Mouse (Mus musculus) CH12.LX (cell line): ENCODE results near the gene Aspn. TPM values are rescaled to one million over a fixed set of nuclear protein-coding genes. Genes with fewer than 3 reads are reported as not detected.

Source experiments
- DNase-seq: peaks from one replicate; pipeline ENCODE4 v3.0.0-alpha.2; 2013; ENCODE audit errors: extremely low read depth
- H3K27ac ChIP-seq: 2 replicates; pipeline ENCODE4 v1.5.1; 2012; ENCODE audit warnings: low read depth, mild to moderate bottlenecking, control low read depth, moderate library complexity; ENCODE audit not compliant: insufficient read depth
- H3K27me3 ChIP-seq: replicated peaks from 2 replicates; pipeline ENCODE3; 2012; ENCODE audit warnings: inconsistent platforms
- H3K36me3 ChIP-seq, 2 experiments: replicated peaks in 1 of 2; 2 replicates each; pipeline versions ENCODE3 to v1.6.1; 2012; ENCODE audit warnings: inconsistent platforms in 1 of 2, low read length in 1 of 2, mild to moderate bottlenecking in 1 of 2, mixed read lengths in 1 of 2, moderate library complexity in 1 of 2; ENCODE audit not compliant: control insufficient read depth in 1 of 2, insufficient read depth in 1 of 2
- H3K4me1 ChIP-seq, 2 experiments: 2 replicates each; pipeline ENCODE4 v1.6.1; 2012; ENCODE audit warnings: inconsistent platforms in 1 of 2, moderate library complexity in 1 of 2; ENCODE audit not compliant: insufficient read depth in 2 of 2, control insufficient read depth in 1 of 2
- H3K4me2 ChIP-seq: 2 replicates; pipeline ENCODE4 v1.6.1; 2012; ENCODE audit warnings: low read depth, mild to moderate bottlenecking, control low read depth; ENCODE audit not compliant: poor library complexity, insufficient read depth, severe bottlenecking
- H3K4me3 ChIP-seq, 3 experiments: fragments of 150-350 bp in 1 of 3; sonication (generic) in 1 of 3; replicated peaks in 1 of 3; 2 replicates each; pipeline versions ENCODE3 to v1.5.1; 2011 to 2012; ENCODE audit warnings: low read depth in 2 of 3, low read length in 2 of 3, mild to moderate bottlenecking in 2 of 3, moderate library complexity in 2 of 3, control low read depth in 1 of 3, improper control_type of control experiment in 1 of 3, inconsistent platforms in 1 of 3, mixed read lengths in 1 of 3; ENCODE audit not compliant: poor library complexity in 1 of 3
- H3K79me2 ChIP-seq: replicated peaks from 2 replicates; pipeline ENCODE4 v1.6.1; 2012; ENCODE audit warnings: mild to moderate bottlenecking, moderate library complexity; ENCODE audit not compliant: control insufficient read depth, poor library complexity, insufficient read depth, severe bottlenecking; ENCODE audit errors: extremely low read depth
- H3K9ac ChIP-seq: 2 replicates; pipeline ENCODE4 v1.6.1; 2012; ENCODE audit warnings: low read depth, mild to moderate bottlenecking, control low read depth, moderate library complexity; ENCODE audit not compliant: insufficient read depth
- H3K9me3 ChIP-seq: replicated peaks from 2 replicates; pipeline ENCODE3; 2012; ENCODE audit warnings: low read length, inconsistent platforms, mixed read lengths
- CHD1 ChIP-seq: IDR thresholded peaks from 2 replicates; pipeline ENCODE4 v1.6.1; 2012; ENCODE audit warnings: low read depth, low read length, improper control_type of control experiment, inconsistent platforms
- E2F4 ChIP-seq: IDR thresholded peaks from 2 replicates; pipeline ENCODE4 v1.6.1; 2011; ENCODE audit warnings: low read depth, low read length, improper control_type of control experiment; ENCODE audit not compliant: insufficient replicate concordance
- ELF1 ChIP-seq: IDR thresholded peaks from 2 replicates; pipeline ENCODE4 v1.6.1; 2014; ENCODE audit warnings: low read depth, mild to moderate bottlenecking, inconsistent platforms, low read length, improper control_type of control experiment
- EP300 ChIP-seq: IDR thresholded peaks from 2 replicates; pipeline ENCODE4 v1.6.1; 2011; ENCODE audit warnings: low read length, improper control_type of control experiment
- GABPA ChIP-seq: IDR thresholded peaks from 2 replicates; pipeline ENCODE4 v1.6.1; 2012; ENCODE audit warnings: low read depth, low read length, improper control_type of control experiment, inconsistent platforms; ENCODE audit not compliant: insufficient replicate concordance
- JUN ChIP-seq: IDR thresholded peaks from 2 replicates; pipeline ENCODE4 v1.6.1; 2011; ENCODE audit warnings: low read depth, mild to moderate bottlenecking, low read length, improper control_type of control experiment, moderate library complexity; ENCODE audit not compliant: insufficient read depth
- KAT2A ChIP-seq: IDR thresholded peaks from 2 replicates; pipeline ENCODE4 v1.6.1; 2012; ENCODE audit warnings: low read length, improper control_type of control experiment, inconsistent platforms; ENCODE audit not compliant: insufficient replicate concordance
- MXI1 ChIP-seq: IDR thresholded peaks from 2 replicates; pipeline ENCODE4 v1.6.1; 2011; ENCODE audit warnings: mild to moderate bottlenecking, low read depth, low read length, improper control_type of control experiment
- PAX5 ChIP-seq: IDR thresholded peaks from 2 replicates; pipeline ENCODE4 v1.6.1; 2012; ENCODE audit warnings: low read length, inconsistent platforms, mixed read lengths
- POLR2A ChIP-seq: IDR thresholded peaks from 2 replicates; pipeline ENCODE4 v1.6.1; 2011; ENCODE audit warnings: low read depth, mild to moderate bottlenecking, improper control_type of control experiment, low read length
- RAD21 ChIP-seq: IDR thresholded peaks from 2 replicates; pipeline ENCODE4 v1.6.1; 2011; ENCODE audit warnings: low read depth, mild to moderate bottlenecking, low read length, improper control_type of control experiment, moderate library complexity
- SMC3 ChIP-seq: IDR thresholded peaks from 2 replicates; pipeline ENCODE4 v1.6.1; 2011; ENCODE audit warnings: low read depth, low read length, improper control_type of control experiment
- TBP ChIP-seq: conservative IDR thresholded peaks from 2 replicates; pipeline ENCODE4 v1.6.1; 2011; ENCODE audit warnings: low read depth, low read length, improper control_type of control experiment
- ZKSCAN1 ChIP-seq: IDR thresholded peaks from 2 replicates; pipeline ENCODE4 v1.6.1; 2012; ENCODE audit warnings: low read depth, inconsistent platforms, low read length, improper control_type of control experiment, borderline replicate concordance
- dilution Hi-C: fragments of 300-500 bp; cut with MboI; formaldehyde crosslinking; loops from 2 replicates; pipeline ENCODE4 v1.14.3; 2020; ENCODE audit warnings: low sequenced_read_pairs; ENCODE audit not compliant: extremely low pct_unique_long_range_greater_than_20kb, extremely low pct_ligation_motif_present
- in situ Hi-C: fragments of 300-500 bp; cut with MboI; formaldehyde crosslinking; loops from 3 replicates; pipeline ENCODE4 v1.14.3; 2019; ENCODE audit warnings: low sequenced_read_pairs, low pct_ligation_motif_present, low pct_unique_long_range_greater_than_20kb, mixed read lengths
- polyA plus RNA-seq: library from polyadenylated mRNA; unstranded; fragments of >175 nt; gene quantifications from 2 replicates; pipeline ENCODE4 v1.2.1, GENCODE M21; 2012; ENCODE audit warnings: low read depth; ENCODE audit not compliant: insufficient read length
- total RNA-seq, 2 experiments: library from RNA; depleted of rRNA; stranded (reverse); fragments of 300-350 nt in 1 of 2; fragments of >200 nt in 1 of 2; gene quantifications; 2 replicates each; pipeline ENCODE4 v1.2.3; 2012 to 2014

Gene Aspn
- total and polyA plus RNA-seq, 3 experiments, result 0.23 TPM; not detected in 2

- dilution Hi-C loops, result no loop called here
- TF ChIP-seq KAT2A (no peak), ELF1 (no peak), CHD1 (no peak), ZKSCAN1 (no peak), RAD21 (no peak), JUN (no peak), TBP (no peak), SMC3 (no peak), PAX5 (no peak), MXI1 (no peak)
- in situ Hi-C loops, result no loop called here
These were observed 1.4 kb downstream of the Aspn start for GRCm38 (mm10) chr13:49545646-49546045.

GRCm38 (mm10) chr13:49546517-49546916 is 2.3 kb downstream of the Aspn start:
- H3K4me1 ChIP-seq, result peaks cover 0 to 7% of the 10 kb centered on the region in 2 experiments; a peak in 1 of 4 replicates
- no peak overlapping the region for H3K4me3 ChIP-seq
- in situ Hi-C loops, result no loop called here
- peaks cover 0 to 4% of the 10 kb centered on the region in 2 experiments for H3K36me3 ChIP-seq
- no peaks in the 10 kb centered on the region for H3K27me3 ChIP-seq
- no peak for DNase-seq
- H3K27ac ChIP-seq, result no peak overlapping the region
- H3K9me3 ChIP-seq, result no peaks in the 10 kb centered on the region
- no peak overlapping the region for H3K4me2 ChIP-seq
- dilution Hi-C loops, result no loop called here
- no peak overlapping the region for H3K9ac ChIP-seq
- no peaks in the 10 kb centered on the region for H3K79me2 ChIP-seq
- TF ChIP-seq POLR2A (no peak), EP300 (no peak)

More at GRCm38 (mm10) chr13:49545646-49546045, 1.4 kb downstream of the Aspn start:
- no peaks in the 10 kb centered on the region for H3K27me3 ChIP-seq
- H3K36me3 ChIP-seq, result peaks cover 0 to 3% of the 10 kb centered on the region in 2 experiments
- H3K27ac ChIP-seq, result no peak overlapping the region
- H3K4me2 ChIP-seq, result no peak overlapping the region
- no peak overlapping the region for H3K4me3 ChIP-seq
- H3K9ac ChIP-seq, result no peak overlapping the region
- no peaks in the 10 kb centered on the region for H3K9me3 ChIP-seq
- H3K79me2 ChIP-seq, result no peaks in the 10 kb centered on the region
- no peak for DNase-seq
- peaks cover 0 to 7% of the 10 kb centered on the region in 2 experiments; a peak in 1 of 4 replicates for H3K4me1 ChIP-seq

- DNase-seq, result no peak
- dilution Hi-C loops, result no loop called here
- in situ Hi-C loops, result no loop called here
These were observed 3.4 kb downstream of the Aspn start for GRCm38 (mm10) chr13:49547563-49548150.

More at GRCm38 (mm10) chr13:49547563-49548150, 3.4 kb downstream of the Aspn start:
- no peak overlapping the region for H3K4me2 ChIP-seq
- no peaks in the 10 kb centered on the region for H3K27me3 ChIP-seq
- peaks cover 0 to 5% of the 10 kb centered on the region in 2 experiments for H3K36me3 ChIP-seq
- H3K4me1 ChIP-seq, result peaks cover 0 to 7% of the 10 kb centered on the region in 2 experiments; a peak in 1 of 4 replicates
- H3K9me3 ChIP-seq, result no peaks in the 10 kb centered on the region
- TF ChIP-seq JUN (no peak), E2F4 (no peak), GABPA (no peak)
- H3K79me2 ChIP-seq, result no peaks in the 10 kb centered on the region
- no peak overlapping the region for H3K27ac ChIP-seq
- no peak overlapping the region for H3K9ac ChIP-seq
- no peak overlapping the region for H3K4me3 ChIP-seq
